In genomic region chr16:38702316-38702715, GRCm38 (mm10) we compare ENCODE assay signal across 12 mouse cellular contexts. TPM values are rescaled to one million over a fixed set of nuclear protein-coding genes. Genes with fewer than 3 reads are reported as not detected.
A peak's percentile ranks its signal among the peaks of the same experiment; 100 is the strongest.
DNase-seq lines count a peak whose midpoint lies in the region; ATAC-seq and TF ChIP-seq lines count a peak whose summit lies in the region.
"Had no signal": no experiment of that assay in that cellular context is flagged by ENCODE, and none has a peak within 500 bp of the region (broad histone marks: within the 10 kb centered on the region; RNA-seq: fewer than 3 reads in every experiment).

No protein-coding gene starts in this region.

- peaks cover 15% of the 10 kb centered on the region for H3K36me3 ChIP-seq in heart, embryonic 10.5 days
- no peaks in the 10 kb centered on the region for H3K36me3 ChIP-seq in liver, embryonic 13.5 days
- H3K36me3 ChIP-seq in liver, embryonic 11.5 days (ENCODE audit: control insufficient read depth, insufficient read depth, low read length), result no peaks in the 10 kb centered on the region
- H3K36me3 ChIP-seq in embryonic facial prominence, embryonic 13.5 days, result no peaks in the 10 kb centered on the region
- no peaks in the 10 kb centered on the region for H3K36me3 ChIP-seq in limb, embryonic 14.5 days (ENCODE audit: control insufficient read depth, insufficient read depth, low read length)

- WGBS in heart, embryonic 10.5 days, result 66% methylated on average over 3 of the region's 3 CpGs
- 62% methylated on average over 3 of the region's 3 CpGs for WGBS in liver, embryonic 13.5 days (ENCODE audit: insufficient replicate concordance)
- 65% methylated on average over 3 of the region's 3 CpGs for WGBS in liver, embryonic 11.5 days
- 80% methylated on average over 3 of the region's 3 CpGs for WGBS in embryonic facial prominence, embryonic 13.5 days
- WGBS in limb, embryonic 14.5 days, result 77% methylated on average over 3 of the region's 3 CpGs

- H3K4me3 ChIP-seq in heart, embryonic 10.5 days, result peak overlapping the region; percentile 29
- H3K4me3 ChIP-seq in liver, embryonic 13.5 days (replicated peaks), result no peak overlapping the region
- H3K4me3 ChIP-seq in liver, embryonic 11.5 days (ENCODE audit: low read depth, low read length), result no peak overlapping the region
- H3K4me3 ChIP-seq in embryonic facial prominence, embryonic 13.5 days, result no peak overlapping the region
- H3K4me3 ChIP-seq in limb, embryonic 14.5 days (replicated peaks; ENCODE audit: low read length), result no peak overlapping the region
- H3K4me3 ChIP-seq: erythroblast, embryonic 14.5 days had no signal

- H3K4me2 ChIP-seq in liver, embryonic 13.5 days, result 0 out of 2 replicates have a peak overlapping the region, but pooled peaks have one; percentile 12
- H3K4me2 ChIP-seq in liver, embryonic 11.5 days, result no peak overlapping the region
- H3K4me2 ChIP-seq in embryonic facial prominence, embryonic 13.5 days, result no peak overlapping the region
- peak overlapping the region; percentile 20; the same call in 1 of the 2 replicates for H3K4me2 ChIP-seq in limb, embryonic 14.5 days (replicated peaks; ENCODE audit: low read depth, low read length, severe bottlenecking)

- ATAC-seq in liver, embryonic 13.5 days (ENCODE audit: low read depth), result no peak
- ATAC-seq in liver, embryonic 11.5 days (replicated peaks; ENCODE audit: low FRiP score), result no peak
- no peak for ATAC-seq in embryonic facial prominence, embryonic 13.5 days (ENCODE audit: insufficient number of reproducible peaks, insufficient read depth, low FRiP score, low TSS enrichment, low read depth)
- ATAC-seq in limb, embryonic 14.5 days (ENCODE audit: low FRiP score, low read depth), result no peak
- ATAC-seq in granulocyte monocyte progenitor cell, adult 5-6 weeks (replicated peaks; ENCODE audit: poor library complexity, severe bottlenecking), result no peak

- intact Hi-C loops in heart, postnatal 10 days (cut with DNase I), result loop anchor here (10.0 kb wide), 1 partner anchor 68 kb away; no protein-coding TSS in a partner anchor

- no peak overlapping the region for H3K9ac ChIP-seq in liver, embryonic 13.5 days
- no peak overlapping the region for H3K9ac ChIP-seq in liver, embryonic 11.5 days (ENCODE audit: low read depth, low read length)
- no peak overlapping the region for H3K9ac ChIP-seq in embryonic facial prominence, embryonic 13.5 days
- 0 out of 2 replicates have a peak overlapping the region, but pooled peaks have one; percentile 26 for H3K9ac ChIP-seq in limb, embryonic 14.5 days (ENCODE audit: low read depth, low read length, severe bottlenecking)

- H3K4me1 ChIP-seq in heart, embryonic 10.5 days, result peaks cover 77% of the 10 kb centered on the region
- H3K4me1 ChIP-seq in liver, embryonic 13.5 days (replicated peaks), result peaks cover 5% of the 10 kb centered on the region; the same call in 1 of the 2 replicates
- H3K4me1 ChIP-seq in liver, embryonic 11.5 days (replicated peaks; ENCODE audit: control insufficient read depth, insufficient read depth, low read length), result no peaks in the 10 kb centered on the region; the same call in 1 of the 2 replicates
- H3K4me1 ChIP-seq in embryonic facial prominence, embryonic 13.5 days, result peaks cover 38% of the 10 kb centered on the region
- H3K4me1 ChIP-seq in limb, embryonic 14.5 days (ENCODE audit: control insufficient read depth, insufficient read depth, low read length), result peaks cover 24% of the 10 kb centered on the region

- no peak for DNase-seq in heart, embryonic 10.5 days (ENCODE audit: low spot score)
- DNase-seq in heart, postnatal 10 days, result no peak
- DNase-seq in liver, embryonic 13.5 days, result no peak
- DNase-seq in liver, embryonic 11.5 days (ENCODE audit: low spot score), result no peak
- no peak for DNase-seq in limb, embryonic 14.5 days (ENCODE audit: low spot score)
- DNase-seq in thymus, postnatal 0 days (ENCODE audit: low spot score), result no peak
- DNase-seq: cerebellum, postnatal 36 days; gastrocnemius, postnatal 25 days had no signal

- peak overlapping the region; percentile 75 for H3K27ac ChIP-seq in heart, embryonic 10.5 days
- H3K27ac ChIP-seq in liver, embryonic 13.5 days, result no peak overlapping the region
- no peak overlapping the region for H3K27ac ChIP-seq in liver, embryonic 11.5 days (ENCODE audit: low read depth, low read length)
- H3K27ac ChIP-seq in embryonic facial prominence, embryonic 13.5 days, result peak overlapping the region; percentile 62
- peak overlapping the region; percentile 70 for H3K27ac ChIP-seq in limb, embryonic 14.5 days (replicated peaks; ENCODE audit: low read depth, low read length)
- H3K27ac ChIP-seq: kidney, postnatal 0 days had no signal

- H3K9me3 ChIP-seq in heart, embryonic 10.5 days, result no peaks in the 10 kb centered on the region
- H3K9me3 ChIP-seq in liver, embryonic 13.5 days (replicated peaks), result no peaks in the 10 kb centered on the region
- no peaks in the 10 kb centered on the region for H3K9me3 ChIP-seq in liver, embryonic 11.5 days (ENCODE audit: control insufficient read depth, low read length)
- H3K9me3 ChIP-seq in embryonic facial prominence, embryonic 13.5 days, result no peaks in the 10 kb centered on the region
- H3K9me3 ChIP-seq in limb, embryonic 14.5 days (ENCODE audit: control insufficient read depth, low read length), result no peaks in the 10 kb centered on the region

- TF ChIP-seq POLR2A in limb, embryonic 14.5 days (IDR thresholded peaks at IDR 0.05; ENCODE audit: borderline replicate concordance, extremely low read depth, insufficient read depth, insufficient read length), result no peak

- no peaks in the 10 kb centered on the region for H3K27me3 ChIP-seq in heart, embryonic 10.5 days (ENCODE audit: insufficient read depth, poor library complexity, severe bottlenecking)
- H3K27me3 ChIP-seq in liver, embryonic 13.5 days, result peaks cover 23% of the 10 kb centered on the region; the same call in 1 of the 2 replicates
- H3K27me3 ChIP-seq in liver, embryonic 11.5 days (replicated peaks; ENCODE audit: control insufficient read depth, insufficient read depth, low read length), result peaks cover 3% of the 10 kb centered on the region; the same call in 1 of the 2 replicates
- H3K27me3 ChIP-seq in embryonic facial prominence, embryonic 13.5 days, result no peaks in the 10 kb centered on the region
- no peaks in the 10 kb centered on the region for H3K27me3 ChIP-seq in limb, embryonic 14.5 days (ENCODE audit: control insufficient read depth, insufficient read depth, low read length)

RNA-seq across cellular contexts. Expression of gene Arhgap31, which starts 10.8 kb away (rescaled TPM):
- polyA plus RNA-seq in heart, embryonic 10.5 days (2016; fragmentation: Nextera tagmentation; extraction: Ambion mirVana), result 27.7 and 37.4 TPM in 2 replicates
- total RNA-seq in heart, postnatal 10 days (2021), result 10 to 100 TPM; 58.3 to 65.7 TPM
- polyA plus RNA-seq in liver, embryonic 13.5 days (2015; fragmentation: Nextera tagmentation; extraction: Ambion mirVana), result 1.2 and 1.6 TPM in 2 replicates
- polyA plus RNA-seq in liver, embryonic 11.5 days (2014; fragmentation: Nextera tagmentation; extraction: Ambion mirVana), result 7.0 and 7.4 TPM in 2 replicates
- polyA plus RNA-seq in embryonic facial prominence, embryonic 13.5 days (2015; fragmentation: Nextera tagmentation; extraction: Ambion mirVana), result 14.0 and 15.5 TPM in 2 replicates
- 15.0 and 15.3 TPM in 2 replicates for polyA plus RNA-seq in limb, embryonic 14.5 days (2012; rRNA removed)
- 18.1 and 20.3 TPM in 2 replicates for polyA plus RNA-seq in limb, embryonic 14.5 days (2014; fragmentation: Nextera tagmentation; extraction: Ambion mirVana)
- polyA plus RNA-seq in thymus, postnatal 0 days (2015; fragmentation: Nextera tagmentation; extraction: Ambion mirVana), result 3.9 and 5.7 TPM in 2 replicates
- 17.4 and 18.3 TPM in 2 replicates for total RNA-seq in granulocyte monocyte progenitor cell, adult 5-6 weeks (2014; fragmentation: Nextera tagmentation)
- total RNA-seq in granulocyte monocyte progenitor cell, adult 5-6 weeks (2017), result 6.5 and 7.7 TPM in 2 replicates

RNA-seq across cellular contexts. Expression of gene B4galt4, which starts 39.7 kb away (rescaled TPM):
- 28.5 and 34.6 TPM in 2 replicates for polyA plus RNA-seq in heart, embryonic 10.5 days (2016; fragmentation: Nextera tagmentation; extraction: Ambion mirVana)
- 10 to 100 TPM; 10.1 to 13.0 TPM for total RNA-seq in heart, postnatal 10 days (2021)
- polyA plus RNA-seq in liver, embryonic 13.5 days (2015; fragmentation: Nextera tagmentation; extraction: Ambion mirVana), result 3.6 and 4.1 TPM in 2 replicates
- 9.6 and 10.2 TPM in 2 replicates for polyA plus RNA-seq in liver, embryonic 11.5 days (2014; fragmentation: Nextera tagmentation; extraction: Ambion mirVana)
- 23.1 and 29.1 TPM in 2 replicates for polyA plus RNA-seq in embryonic facial prominence, embryonic 13.5 days (2015; fragmentation: Nextera tagmentation; extraction: Ambion mirVana)
- polyA plus RNA-seq in limb, embryonic 14.5 days (2012; rRNA removed), result 17.7 and 18.7 TPM in 2 replicates
- 30.9 and 34.3 TPM in 2 replicates for polyA plus RNA-seq in limb, embryonic 14.5 days (2014; fragmentation: Nextera tagmentation; extraction: Ambion mirVana)
- 8.3 and 8.4 TPM in 2 replicates for polyA plus RNA-seq in thymus, postnatal 0 days (2015; fragmentation: Nextera tagmentation; extraction: Ambion mirVana)
- total RNA-seq in granulocyte monocyte progenitor cell, adult 5-6 weeks (2014; fragmentation: Nextera tagmentation), result 62.7 and 65.3 TPM in 2 replicates
- 58.2 and 61.1 TPM in 2 replicates for total RNA-seq in granulocyte monocyte progenitor cell, adult 5-6 weeks (2017)
- polyA plus RNA-seq: erythroblast, embryonic 14.5 days had no signal

Comparison
In these comparisons a context has a peak if more than half of its experiments do, and no peak if none do; other contexts are left out.
1. H3K4me2 ChIP-seq: peak in liver, embryonic 13.5 days (single experiment) and limb, embryonic 14.5 days (single experiment); none in liver, embryonic 11.5 days (single experiment) and embryonic facial prominence, embryonic 13.5 days (single experiment).
2. H3K27ac ChIP-seq: peak in heart, embryonic 10.5 days (single experiment), embryonic facial prominence, embryonic 13.5 days (single experiment) and limb, embryonic 14.5 days (single experiment); none in liver, embryonic 13.5 days (single experiment) and liver, embryonic 11.5 days (single experiment).